Mouse (Mus musculus) kidney, embryonic 14.5 days (tissue): ENCODE measurements around the gene Dcun1d1. TPM values are rescaled to one million over a fixed set of nuclear protein-coding genes. Genes with fewer than 3 reads are reported as not detected.

ENCODE experiments used
- ATAC-seq: fragments of 200-750 bp; cut with Nextera tagmentation; 2 replicates; pipeline ENCODE4 v1.8.0; 2017; ENCODE audit warnings: moderate number of reproducible peaks, mild to moderate bottlenecking, moderate TSS enrichment, moderate library complexity; ENCODE audit not compliant: low FRiP score, low TSS enrichment
- H3K27ac ChIP-seq: fragments of 300-500 bp; sonication (generic); 2 replicates; pipeline ENCODE4 v1.5.1; 2014; ENCODE audit warnings: low read depth, mild to moderate bottlenecking, low read length, moderate library complexity, mixed read lengths
- H3K27me3 ChIP-seq: fragments of 300-500 bp; sonication (generic); 2 replicates; pipeline ENCODE4 v1.6.1; 2014; ENCODE audit warnings: mild to moderate bottlenecking, low read length; ENCODE audit not compliant: control insufficient read depth, insufficient read depth
- H3K36me3 ChIP-seq: fragments of 300-500 bp; sonication (generic); 2 replicates; pipeline ENCODE4 v1.6.1; 2014; ENCODE audit warnings: low read length, mixed read lengths; ENCODE audit not compliant: control insufficient read depth, insufficient read depth
- H3K4me1 ChIP-seq: fragments of 300-500 bp; sonication (generic); 2 replicates; pipeline ENCODE4 v1.6.1; 2014; ENCODE audit warnings: low read length, mixed read lengths; ENCODE audit not compliant: control insufficient read depth, insufficient read depth
- H3K4me2 ChIP-seq: fragments of 300-500 bp; sonication (generic); replicated peaks from 2 replicates; pipeline ENCODE4 v1.6.1; 2014; ENCODE audit warnings: low read depth, mild to moderate bottlenecking, low read length
- H3K4me3 ChIP-seq: fragments of 300-500 bp; sonication (generic); 2 replicates; pipeline ENCODE4 v1.5.1; 2014; ENCODE audit warnings: mild to moderate bottlenecking, low read length
- H3K9ac ChIP-seq: fragments of 300-500 bp; sonication (generic); 2 replicates; pipeline ENCODE4 v1.6.1; 2014; ENCODE audit warnings: low read depth, mild to moderate bottlenecking, low read length, moderate library complexity
- H3K9me3 ChIP-seq: fragments of 300-500 bp; sonication (generic); 2 replicates; pipeline ENCODE4 v1.6.1; 2016; ENCODE audit warnings: low read length; ENCODE audit not compliant: control insufficient read depth
- WGBS: fragments of 180-500 bp; shearing (Covaris S2); extraction: QIAGEN DNeasy Blood & Tissue Kit; methylation state at CpG from one replicate; pipeline ENCODE4 v1.1.7; 2014; 5-methylcytosine and 5-hydroxymethylcytosine counted together
- polyA plus RNA-seq: library from polyadenylated mRNA; unstranded; fragments of >200 nt; fragmentation: Nextera tagmentation; extraction: Ambion mirVana; gene quantifications from 2 replicates; pipeline ENCODE4 v1.2.1, GENCODE M21; 2014

The Dcun1d1 gene
- polyA plus RNA-seq, 1 experiment from 2014 or later, result 95.8 TPM

DNA sequence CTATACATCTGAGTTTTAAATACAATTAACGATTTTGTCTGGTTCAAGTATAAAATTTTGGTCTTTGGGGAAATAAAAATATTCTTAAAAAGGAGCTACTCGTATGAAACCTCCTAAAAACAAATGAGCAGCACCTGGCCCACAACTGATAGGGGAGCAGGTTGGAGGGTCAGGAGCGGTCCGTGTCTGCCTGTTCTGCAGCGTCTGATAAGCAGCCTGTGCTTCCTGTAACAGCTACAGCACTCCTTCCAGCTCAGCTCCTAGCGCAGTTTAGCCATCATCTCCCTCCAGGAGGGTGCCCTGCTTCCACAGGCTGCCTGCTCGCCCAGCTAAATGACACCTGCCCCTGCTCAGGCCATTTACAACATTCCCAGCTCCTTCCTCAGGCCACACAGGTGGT, 13.8 kb downstream of the Dcun1d1 start:
- WGBS, result 38% methylated on average over 7 of the region's 7 CpGs
- Histone ChIP-seq H3K27me3 (no peaks in the 10 kb centered on the region), H3K36me3 (peaks cover 3% of the 10 kb centered on the region; the same call in 1 of the 2 replicates), H3K9ac (no peak overlapping the region), H3K4me2 (no peak overlapping the region), H3K4me3 (no peak overlapping the region), H3K27ac (no peak overlapping the region), H3K4me1 (0 out of 2 replicates have a peak, but pooled peaks cover 11% of the 10 kb centered on the region), H3K9me3 (no peaks in the 10 kb centered on the region)
- ATAC-seq, result peak; percentile 32; the same call in 1 of the 2 replicates

DNA sequence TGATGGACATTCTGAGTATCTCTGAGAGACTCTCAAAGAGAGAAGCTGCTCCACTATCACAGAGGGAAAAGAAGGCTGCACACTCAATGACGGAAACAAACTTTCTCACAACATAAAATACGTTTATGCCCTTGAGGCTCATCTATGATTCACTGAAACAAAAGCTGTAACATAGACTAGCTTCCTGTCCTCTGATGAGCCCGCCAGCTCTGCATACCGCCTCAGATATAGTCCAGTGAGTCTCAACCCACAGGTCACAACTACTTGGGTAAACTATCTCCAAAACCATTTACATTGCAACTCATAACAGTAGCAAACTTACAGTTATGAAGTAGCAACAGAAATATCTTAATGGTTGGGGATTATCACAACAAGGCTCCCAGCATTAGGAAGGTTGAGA, 14.7 kb downstream of the Dcun1d1 start:
- Histone ChIP-seq H3K4me1 (0 out of 2 replicates have a peak, but pooled peaks cover 11% of the 10 kb centered on the region), H3K27me3 (no peaks in the 10 kb centered on the region), H3K4me3 (no peak overlapping the region), H3K4me2 (no peak overlapping the region), H3K9me3 (no peaks in the 10 kb centered on the region), H3K9ac (no peak overlapping the region), H3K27ac (no peak overlapping the region), H3K36me3 (peaks cover 12% of the 10 kb centered on the region)
- WGBS, result 68% methylated on average over 4 of the region's 4 CpGs
- ATAC-seq, result no peak

DNA sequence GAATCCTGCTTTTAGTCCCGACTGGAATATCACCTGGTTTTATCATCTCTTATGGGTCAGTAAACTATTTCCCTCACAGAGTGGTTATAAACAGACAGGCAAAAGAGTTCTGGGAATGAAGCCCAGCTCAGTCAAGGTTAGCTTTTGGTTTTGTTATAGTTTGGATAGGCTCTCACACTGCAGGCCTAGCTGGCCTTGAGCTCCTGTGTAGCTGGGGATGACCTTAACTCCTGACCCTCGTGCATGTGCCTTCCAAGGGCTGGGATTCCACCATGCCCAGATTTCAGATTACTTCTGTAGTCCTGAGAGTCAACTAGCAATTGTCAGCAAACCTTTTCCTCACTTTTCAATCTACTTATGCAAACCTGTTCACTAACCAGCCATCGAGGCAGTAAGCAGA, 19.0 kb downstream of the Dcun1d1 start:
- Histone ChIP-seq H3K27ac (no peak overlapping the region), H3K4me2 (no peak overlapping the region), H3K36me3 (peaks cover 28% of the 10 kb centered on the region), H3K4me1 (0 out of 2 replicates have a peak, but pooled peaks cover 6% of the 10 kb centered on the region), H3K27me3 (no peaks in the 10 kb centered on the region), H3K4me3 (no peak overlapping the region), H3K9me3 (no peaks in the 10 kb centered on the region), H3K9ac (no peak overlapping the region)
- 91% methylated on average over 3 of the region's 3 CpGs for WGBS
- ATAC-seq, result no peak

DNA sequence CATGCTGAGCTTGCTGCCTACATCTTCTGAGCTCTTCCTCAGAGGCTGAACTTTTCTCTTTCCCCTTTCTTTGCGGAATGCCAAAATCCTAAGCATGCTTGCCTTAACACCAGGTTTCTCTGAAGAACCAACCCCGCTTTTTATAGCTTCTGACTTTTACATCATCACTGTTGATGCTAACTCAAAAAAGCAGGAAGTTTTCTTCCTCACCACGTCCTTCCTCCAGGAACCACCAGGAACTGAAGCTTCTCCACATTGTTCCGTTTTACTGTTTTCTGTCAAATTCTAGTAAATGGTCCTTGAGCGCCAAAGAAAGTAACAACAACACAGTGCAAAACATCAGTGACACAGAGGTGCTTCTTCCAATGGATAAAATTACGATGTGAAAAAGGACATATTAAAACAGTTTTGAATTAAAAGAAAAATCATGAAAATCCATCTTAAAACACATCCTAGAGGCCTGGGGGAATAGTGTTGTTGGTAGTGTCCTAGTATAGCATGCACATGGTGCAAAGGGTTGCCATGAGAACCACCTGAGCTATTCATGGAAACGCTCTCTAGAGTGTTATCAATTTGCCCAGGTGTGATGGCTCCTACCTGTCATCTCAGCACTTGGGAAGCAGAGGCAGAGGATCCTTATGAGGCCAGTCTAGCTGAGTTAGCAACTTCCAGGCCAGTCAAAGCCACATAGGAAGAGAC, 28.1 kb downstream of the Dcun1d1 start:
- Histone ChIP-seq H3K9me3 (no peaks in the 10 kb centered on the region; the same call in 1 of the 2 replicates), H3K4me1 (no peaks in the 10 kb centered on the region), H3K36me3 (peaks cover 10% of the 10 kb centered on the region; the same call in 1 of the 2 replicates), H3K27me3 (no peaks in the 10 kb centered on the region), H3K9ac (no peak overlapping the region), H3K4me3 (no peak overlapping the region), H3K4me2 (no peak overlapping the region), H3K27ac (no peak overlapping the region)
- ATAC-seq, result no peak
- 87% methylated on average over 7 of the region's 7 CpGs for WGBS

DNA sequence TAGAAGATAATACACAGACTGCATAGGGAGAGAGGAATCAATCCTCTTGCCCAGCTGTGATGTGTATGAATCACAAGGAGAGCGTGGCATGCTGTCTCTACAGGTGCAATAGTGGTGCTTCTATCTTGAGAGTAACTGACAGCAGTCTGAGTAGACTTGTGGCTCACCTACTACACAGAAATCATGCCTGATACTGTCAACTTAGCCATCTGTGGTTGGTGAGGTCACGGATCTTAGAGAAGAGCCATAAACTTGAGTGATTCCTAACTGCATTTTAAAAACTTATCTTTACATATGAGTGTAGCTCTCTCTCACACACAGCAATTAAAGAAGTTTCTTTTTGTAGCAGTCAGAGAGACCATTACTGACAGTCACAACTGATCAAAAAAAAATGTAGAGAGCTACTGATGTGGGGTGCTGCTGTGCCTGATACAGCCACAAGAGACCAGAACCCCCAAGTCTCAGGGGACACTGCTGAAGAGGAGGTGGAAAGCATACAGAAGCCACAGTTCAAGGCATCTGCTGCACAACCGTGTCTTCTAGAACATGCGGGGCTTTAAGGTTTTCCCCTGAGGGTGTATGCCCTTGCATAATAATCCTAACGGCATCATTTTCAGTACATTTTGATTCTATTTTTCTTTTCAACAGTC, 36.6 kb downstream of the Dcun1d1 start:
- 94% methylated on average over 5 of the region's 5 CpGs for WGBS
- H3K4me3 ChIP-seq, result no peak overlapping the region
- H3K4me2 ChIP-seq, result no peak overlapping the region
- no peaks in the 10 kb centered on the region for H3K27me3 ChIP-seq
- H3K36me3 ChIP-seq, result peaks cover 19% of the 10 kb centered on the region; the same call in 1 of the 2 replicates
- no peak for ATAC-seq
- H3K27ac ChIP-seq, result no peak overlapping the region
- H3K9me3 ChIP-seq, result no peaks in the 10 kb centered on the region
- H3K4me1 ChIP-seq, result no peaks in the 10 kb centered on the region
- no peak overlapping the region for H3K9ac ChIP-seq

DNA sequence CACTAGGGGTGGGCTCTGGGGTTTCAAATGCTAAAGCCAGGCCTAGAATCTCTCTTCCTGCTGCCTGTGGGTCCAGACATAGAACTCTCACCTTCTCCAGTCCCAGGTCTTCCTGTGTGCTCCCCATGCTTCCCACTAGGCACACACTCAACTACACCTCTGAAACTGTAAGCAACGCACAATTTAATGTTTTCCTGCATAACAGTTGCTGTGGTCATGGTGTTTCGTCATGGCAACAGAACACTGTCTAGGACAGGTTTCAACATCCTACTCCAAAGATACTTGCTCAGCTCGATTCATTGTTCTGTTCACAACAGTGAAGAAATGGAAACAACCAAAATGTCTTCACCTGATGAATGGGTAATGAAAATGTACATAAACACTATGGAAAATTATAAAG, 38.1 kb downstream of the Dcun1d1 start:
- Histone ChIP-seq H3K9ac (no peak overlapping the region), H3K27me3 (no peaks in the 10 kb centered on the region), H3K4me2 (no peak overlapping the region), H3K4me1 (no peaks in the 10 kb centered on the region), H3K9me3 (no peaks in the 10 kb centered on the region), H3K36me3 (peaks cover 19% of the 10 kb centered on the region; the same call in 1 of the 2 replicates), H3K27ac (no peak overlapping the region), H3K4me3 (no peak overlapping the region)
- no peak for ATAC-seq
- WGBS, result 94% methylated on average over 3 of the region's 3 CpGs

DNA sequence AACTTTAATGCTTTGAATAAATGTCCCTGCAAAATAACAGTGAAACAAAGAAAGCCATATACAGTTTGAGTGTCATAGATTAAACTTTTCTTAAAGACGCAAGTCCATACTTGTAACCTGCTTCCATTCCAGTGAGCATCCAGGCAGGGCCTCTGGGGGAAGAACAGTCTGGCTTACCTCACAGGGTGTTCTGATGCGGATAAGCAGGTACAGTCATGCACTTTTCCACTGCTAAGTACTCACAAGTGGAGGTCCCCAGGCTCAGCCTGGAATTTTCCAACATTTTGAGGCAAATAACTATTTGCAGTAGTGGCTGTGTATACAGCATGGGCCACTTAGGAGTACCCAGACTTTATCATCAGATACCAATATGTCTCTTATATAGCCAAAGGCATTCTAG, 39.3 kb downstream of the Dcun1d1 start:
- ATAC-seq, result no peak
- Histone ChIP-seq H3K4me1 (no peaks in the 10 kb centered on the region), H3K27ac (no peak overlapping the region), H3K9ac (no peak overlapping the region), H3K4me2 (no peak overlapping the region), H3K9me3 (no peaks in the 10 kb centered on the region), H3K4me3 (no peak overlapping the region), H3K36me3 (peaks cover 19% of the 10 kb centered on the region; the same call in 1 of the 2 replicates), H3K27me3 (no peaks in the 10 kb centered on the region)
- WGBS, result 93% methylated on average over 2 of the region's 2 CpGs

DNA sequence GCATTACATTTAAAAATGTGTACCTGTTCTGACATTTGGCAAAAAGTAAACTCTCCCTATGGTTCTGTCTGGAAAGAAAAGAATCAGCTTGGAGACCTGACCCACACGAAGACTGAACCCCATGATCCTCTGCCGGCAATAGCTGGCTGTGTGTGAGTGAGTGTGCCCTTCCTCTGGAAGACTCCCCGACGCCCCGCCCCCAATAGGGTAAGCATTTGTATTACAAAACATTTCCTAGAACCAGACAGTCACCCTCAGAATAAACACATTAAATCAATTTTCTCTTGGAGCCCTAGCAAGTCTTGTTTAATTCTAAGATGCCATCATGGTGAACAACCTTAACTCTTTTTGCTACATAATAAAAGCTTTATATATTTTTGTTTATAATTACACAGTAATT, 44.1 kb downstream of the Dcun1d1 start:
- no peaks in the 10 kb centered on the region for H3K9me3 ChIP-seq
- no peaks in the 10 kb centered on the region for H3K27me3 ChIP-seq
- H3K27ac ChIP-seq, result no peak overlapping the region
- H3K4me2 ChIP-seq, result no peak overlapping the region
- 89% methylated on average over 5 of the region's 5 CpGs for WGBS
- no peak for ATAC-seq
- no peak overlapping the region for H3K9ac ChIP-seq
- no peaks in the 10 kb centered on the region for H3K4me1 ChIP-seq
- peaks cover 16% of the 10 kb centered on the region; the same call in 1 of the 2 replicates for H3K36me3 ChIP-seq
- no peak overlapping the region for H3K4me3 ChIP-seq

DNA sequence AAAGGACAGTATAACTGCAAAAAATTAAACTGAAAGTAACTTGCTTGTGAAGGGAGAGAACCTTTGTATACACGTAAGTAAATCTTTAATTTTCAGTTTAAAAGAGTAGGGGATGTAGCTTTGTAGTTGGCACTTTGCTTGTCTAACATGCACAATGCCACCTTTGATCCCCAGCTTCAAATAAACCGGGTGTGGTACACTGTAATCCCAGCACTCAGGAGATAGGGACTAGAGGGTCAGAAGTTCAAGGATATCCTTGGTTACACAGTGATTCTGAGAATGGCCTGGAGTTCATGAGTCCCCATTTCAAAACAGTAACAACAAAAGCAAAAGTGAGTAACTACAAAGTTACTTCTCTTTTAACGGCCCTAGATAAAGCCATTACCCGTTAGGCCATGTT, 46.1 kb downstream of the Dcun1d1 start:
- WGBS, result 90% methylated on average over 4 of the region's 4 CpGs
- peaks cover 13% of the 10 kb centered on the region; the same call in 1 of the 2 replicates for H3K36me3 ChIP-seq
- H3K4me1 ChIP-seq, result no peaks in the 10 kb centered on the region
- no peak overlapping the region for H3K9ac ChIP-seq
- H3K27me3 ChIP-seq, result no peaks in the 10 kb centered on the region
- no peak overlapping the region for H3K4me2 ChIP-seq
- H3K27ac ChIP-seq, result no peak overlapping the region
- no peak for ATAC-seq
- H3K4me3 ChIP-seq, result no peak overlapping the region
- no peaks in the 10 kb centered on the region for H3K9me3 ChIP-seq
